Mouse (Mus musculus) myocyte (in vitro differentiated cells): ENCODE measurements at regions not wholly inside any gene's neighbourhood (a gene's known extent, or its start where the extent isn't known, plus 50 kb on each side); places are given as distances from the start of the nearest gene placed in this dataset.

ENCODE experiments used
- H3K27me3 ChIP-seq: one replicate; pipeline ENCODE4 v1.6.1; 2011; ENCODE audit not compliant: control insufficient read depth, insufficient read depth, insufficient read length
- H3K36me3 ChIP-seq: one replicate; pipeline ENCODE4 v1.6.1; 2011; ENCODE audit not compliant: control insufficient read depth, insufficient read depth
- H3K4me2 ChIP-seq: one replicate; pipeline ENCODE4 v1.6.1; 2011; ENCODE audit warnings: low read depth, control low read depth
- H3K4me3 ChIP-seq: one replicate; pipeline ENCODE4 v1.5.1; 2011; ENCODE audit warnings: mild to moderate bottlenecking, control low read depth, moderate library complexity
- H3K79me2 ChIP-seq: one replicate; pipeline ENCODE4 v1.6.1; 2011; ENCODE audit not compliant: control insufficient read depth, insufficient read depth
- H3ac ChIP-seq: one replicate; pipeline ENCODE4 v1.6.1; 2011; ENCODE audit not compliant: control insufficient read depth, insufficient read length
- CEBPB ChIP-seq: IDR thresholded peaks from 2 replicates; pipeline ENCODE4 v1.6.1; 2011; ENCODE audit warnings: mild to moderate bottlenecking, moderate library complexity; ENCODE audit not compliant: poor library complexity, insufficient read depth, severe bottlenecking
- E2F4 ChIP-seq: IDR thresholded peaks from one replicate; pipeline ENCODE4 v1.6.1; 2011; ENCODE audit warnings: mild to moderate bottlenecking, control low read depth, moderate library complexity; ENCODE audit not compliant: insufficient read depth
- MAX ChIP-seq: IDR thresholded peaks from one replicate; pipeline ENCODE4 v1.6.1; 2011; ENCODE audit warnings: low read depth, mild to moderate bottlenecking, control low read depth
- MYOD1 ChIP-seq, 3 experiments: IDR thresholded peaks; one replicate each; pipeline ENCODE4 v1.6.1; 2011; ENCODE audit warnings: control low read depth in 2 of 3, low read depth in 2 of 3, mild to moderate bottlenecking in 2 of 3, moderate library complexity in 1 of 3; ENCODE audit not compliant: insufficient read length in 2 of 3, control insufficient read depth in 1 of 3
- MYOG ChIP-seq, 3 experiments: IDR thresholded peaks; one replicate each; pipeline ENCODE4 v1.6.1; 2011; ENCODE audit warnings: control low read depth in 2 of 3, low read depth in 2 of 3, mild to moderate bottlenecking in 2 of 3; ENCODE audit not compliant: insufficient read length in 2 of 3, control insufficient read depth in 1 of 3, insufficient read depth in 1 of 3
- POLR2A ChIP-seq: IDR thresholded peaks from one replicate; pipeline ENCODE4 v1.6.1; 2011; ENCODE audit warnings: low read depth, mild to moderate bottlenecking, control low read depth, moderate library complexity; ENCODE audit not compliant: insufficient read length
- POLR2AphosphoS2 ChIP-seq: IDR thresholded peaks from one replicate; pipeline ENCODE4 v1.6.1; 2011; ENCODE audit warnings: low read depth, control low read depth; ENCODE audit not compliant: insufficient read length
- REST ChIP-seq: IDR thresholded peaks from one replicate; pipeline ENCODE4 v1.6.1; 2011; ENCODE audit warnings: mild to moderate bottlenecking, control low read depth, moderate library complexity; ENCODE audit not compliant: insufficient read depth, insufficient read length
- SRF ChIP-seq: IDR thresholded peaks from one replicate; pipeline ENCODE4 v1.6.1; 2011; ENCODE audit warnings: low read depth; ENCODE audit not compliant: control insufficient read depth, insufficient read length
- TCF12 ChIP-seq: IDR thresholded peaks from one replicate; pipeline ENCODE4 v1.6.1; 2011; ENCODE audit warnings: mild to moderate bottlenecking, control low read depth; ENCODE audit not compliant: poor library complexity, insufficient read depth, severe bottlenecking
- TCF3 ChIP-seq: IDR thresholded peaks from one replicate; pipeline ENCODE4 v1.6.1; 2011; ENCODE audit warnings: low read depth, control low read depth; ENCODE audit not compliant: insufficient read length
- USF1 ChIP-seq: IDR thresholded peaks from one replicate; pipeline ENCODE4 v1.6.1; 2011; ENCODE audit warnings: low read depth, mild to moderate bottlenecking, control low read depth, moderate library complexity

GRCm38 (mm10) chr12:71397456-71397855 is 87.8 kb downstream of the Dact1 start:
- no peak overlapping the region for H3K4me3 ChIP-seq
- H3K27me3 ChIP-seq = no peaks in the 10 kb centered on the region
- no peaks in the 10 kb centered on the region for H3K36me3 ChIP-seq
- TF ChIP-seq USF1 = no peak
- TF ChIP-seq E2F4 = no peak
- no peak for TF ChIP-seq MYOD1 (IDR thresholded peaks at IDR 0.05; ENCODE audit: control insufficient read depth in 1 of 3, insufficient read length in 2 of 3, low read depth in 2 of 3)
- TF ChIP-seq CEBPB = no peak
- TF ChIP-seq MYOG (IDR thresholded peaks at IDR 0.05; ENCODE audit: control insufficient read depth in 1 of 3, insufficient read depth in 1 of 3, insufficient read length in 2 of 3, low read depth in 2 of 3) = no peak
- no peak for TF ChIP-seq SRF
- TF ChIP-seq REST = no peak
- no peak for TF ChIP-seq TCF12
- no peaks in the 10 kb centered on the region for H3K79me2 ChIP-seq
- no peak overlapping the region for H3ac ChIP-seq
- H3K4me2 ChIP-seq = no peak overlapping the region

DNA sequence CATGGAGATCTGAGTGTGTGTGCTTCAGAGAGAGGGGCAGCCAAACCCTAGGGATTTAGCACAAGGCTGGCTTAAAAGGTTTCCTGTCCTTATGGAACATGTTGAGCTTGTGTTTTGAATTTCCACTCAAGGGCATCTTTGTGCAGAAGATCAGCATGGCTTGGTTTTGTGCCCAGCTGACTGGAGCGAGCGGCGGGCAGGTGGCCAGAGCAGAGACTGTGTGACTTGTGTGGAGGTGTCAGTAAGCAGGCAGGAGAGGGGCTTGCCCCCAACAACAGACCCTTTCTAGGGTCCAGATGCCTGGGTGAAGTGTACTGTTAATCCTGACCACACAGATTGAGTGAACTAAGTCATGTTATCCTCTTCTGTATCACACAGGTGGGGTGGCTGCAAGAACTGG is 89.0 kb downstream of the Dact1 start:
- Histone ChIP-seq H3K79me2 (no peaks in the 10 kb centered on the region), H3ac (no peak overlapping the region), H3K4me2 (no peak overlapping the region), H3K4me3 (no peak overlapping the region), H3K27me3 (no peaks in the 10 kb centered on the region), H3K36me3 (no peaks in the 10 kb centered on the region)
- TF ChIP-seq POLR2AphosphoS2 (no peak), MYOD1 (IDR thresholded peaks at IDR 0.05; ENCODE audit: control insufficient read depth in 1 of 3, insufficient read length in 2 of 3, low read depth in 2 of 3) (no peak), REST (no peak), TCF12 (no peak), CEBPB (no peak), POLR2A (no peak), TCF3 (no peak), E2F4 (no peak), MAX (no peak), MYOG (IDR thresholded peaks at IDR 0.05; ENCODE audit: control insufficient read depth in 1 of 3, insufficient read depth in 1 of 3, insufficient read length in 2 of 3, low read depth in 2 of 3) (no peak), USF1 (no peak), SRF (no peak)

GRCm38 (mm10) chr12:71400201-71400600 is 90.5 kb downstream of the Dact1 start:
- TF ChIP-seq TCF12 (no peak), POLR2AphosphoS2 (no peak), SRF (no peak), REST (no peak), POLR2A (no peak), TCF3 (no peak), MYOD1 (IDR thresholded peaks at IDR 0.05; ENCODE audit: control insufficient read depth in 1 of 3, insufficient read length in 2 of 3, low read depth in 2 of 3) (no peak), E2F4 (no peak), MAX (no peak), MYOG (IDR thresholded peaks at IDR 0.05; ENCODE audit: control insufficient read depth in 1 of 3, insufficient read depth in 1 of 3, insufficient read length in 2 of 3, low read depth in 2 of 3) (no peak), USF1 (no peak), CEBPB (no peak)
- H3ac ChIP-seq = no peak overlapping the region
- no peaks in the 10 kb centered on the region for H3K27me3 ChIP-seq
- H3K36me3 ChIP-seq = no peaks in the 10 kb centered on the region
- no peaks in the 10 kb centered on the region for H3K79me2 ChIP-seq
- H3K4me3 ChIP-seq = no peak overlapping the region
- H3K4me2 ChIP-seq = no peak overlapping the region

DNA sequence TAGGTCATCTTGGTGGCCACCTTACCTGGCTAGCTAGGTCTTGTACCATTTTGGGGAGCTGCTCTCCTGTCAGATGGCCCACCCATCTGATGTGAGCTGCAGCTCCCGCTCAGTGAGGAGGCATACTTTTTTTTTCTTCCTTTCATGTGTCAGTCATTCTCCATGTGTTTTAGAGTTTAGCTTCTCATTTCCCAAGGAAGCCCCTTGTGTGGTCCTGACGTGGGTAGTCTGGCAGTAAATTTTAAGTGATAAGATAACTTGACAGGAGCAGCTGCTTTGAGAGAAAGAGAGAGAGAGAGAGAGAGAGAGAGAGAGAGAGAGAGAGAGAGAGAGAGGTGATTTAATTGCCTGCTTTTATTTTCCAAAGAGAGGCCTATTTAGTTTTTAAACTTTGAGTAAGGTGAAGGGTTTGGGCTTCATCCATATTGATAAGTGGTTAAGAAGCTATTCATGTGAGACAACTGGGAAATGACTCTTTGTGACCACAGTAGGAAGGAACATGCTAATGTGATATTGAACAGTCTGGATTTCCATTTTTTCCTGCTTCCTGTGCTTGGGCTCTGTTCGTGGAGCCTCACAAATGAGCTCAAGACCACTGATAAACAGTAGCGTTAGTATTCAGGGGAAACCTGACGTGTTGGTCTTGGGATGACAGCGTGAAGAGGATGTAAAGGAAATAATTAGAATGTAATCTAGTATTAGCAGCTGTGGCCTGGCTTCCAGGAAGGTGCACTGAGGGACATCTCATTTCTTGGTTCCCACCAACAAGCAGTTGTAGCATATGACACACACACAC is 92.1 kb downstream of the Dact1 start:
- Histone ChIP-seq H3K27me3 (no peaks in the 10 kb centered on the region), H3ac (no peak overlapping the region), H3K4me3 (no peak overlapping the region), H3K79me2 (no peaks in the 10 kb centered on the region), H3K4me2 (no peak overlapping the region), H3K36me3 (no peaks in the 10 kb centered on the region)
- TF ChIP-seq TCF12 (no peak), MAX (no peak), MYOG (IDR thresholded peaks at IDR 0.05; ENCODE audit: control insufficient read depth in 1 of 3, insufficient read depth in 1 of 3, insufficient read length in 2 of 3, low read depth in 2 of 3) (no peak), MYOD1 (IDR thresholded peaks at IDR 0.05; ENCODE audit: control insufficient read depth in 1 of 3, insufficient read length in 2 of 3, low read depth in 2 of 3) (no peak), POLR2AphosphoS2 (no peak), SRF (no peak), POLR2A (no peak), E2F4 (no peak)

GRCm38 (mm10) chr12:71407294-71407693 is 97.6 kb downstream of the Dact1 start:
- no peak overlapping the region for H3ac ChIP-seq
- no peaks in the 10 kb centered on the region for H3K27me3 ChIP-seq

More at GRCm38 (mm10) chr12:71407294-71407693, 97.6 kb downstream of the Dact1 start:
- TF ChIP-seq POLR2A = no peak
- TF ChIP-seq REST = no peak
- TF ChIP-seq CEBPB = no peak
- no peak for TF ChIP-seq MAX
- no peak overlapping the region for H3K4me2 ChIP-seq
- H3K36me3 ChIP-seq = no peaks in the 10 kb centered on the region
- no peak overlapping the region for H3K4me3 ChIP-seq
- H3K79me2 ChIP-seq = no peaks in the 10 kb centered on the region
